Mouse (Mus musculus) v-Abl transformed pro-B cells (cell line): ENCODE results near the gene Sdhaf1.

Source experiments
- in situ Hi-C, 2 experiments: fragments of 400-800 bp; cut with MboI; formaldehyde crosslinking; loops; one replicate each; pipeline ENCODE4 v1.15.1; 2025; ENCODE audit not compliant: unreplicated experiment in 2 of 2

The Sdhaf1 gene

GRCm38 (mm10) chr7:30323795-30324194, at the start of gene Sdhaf1:
Gene Sdhaf1 (minus strand): TSS chr7:30323895.
- in situ Hi-C loops = no loop called here

GRCm38 (mm10) chr7:30367466-30367865, 43.8 kb upstream of the Sdhaf1 start:
- in situ Hi-C loops = no loop called here

- in situ Hi-C loops = no loop called here
Measured at GRCm38 (mm10) chr7:30363344-30363738, 39.6 kb upstream of the Sdhaf1 start.

DNA sequence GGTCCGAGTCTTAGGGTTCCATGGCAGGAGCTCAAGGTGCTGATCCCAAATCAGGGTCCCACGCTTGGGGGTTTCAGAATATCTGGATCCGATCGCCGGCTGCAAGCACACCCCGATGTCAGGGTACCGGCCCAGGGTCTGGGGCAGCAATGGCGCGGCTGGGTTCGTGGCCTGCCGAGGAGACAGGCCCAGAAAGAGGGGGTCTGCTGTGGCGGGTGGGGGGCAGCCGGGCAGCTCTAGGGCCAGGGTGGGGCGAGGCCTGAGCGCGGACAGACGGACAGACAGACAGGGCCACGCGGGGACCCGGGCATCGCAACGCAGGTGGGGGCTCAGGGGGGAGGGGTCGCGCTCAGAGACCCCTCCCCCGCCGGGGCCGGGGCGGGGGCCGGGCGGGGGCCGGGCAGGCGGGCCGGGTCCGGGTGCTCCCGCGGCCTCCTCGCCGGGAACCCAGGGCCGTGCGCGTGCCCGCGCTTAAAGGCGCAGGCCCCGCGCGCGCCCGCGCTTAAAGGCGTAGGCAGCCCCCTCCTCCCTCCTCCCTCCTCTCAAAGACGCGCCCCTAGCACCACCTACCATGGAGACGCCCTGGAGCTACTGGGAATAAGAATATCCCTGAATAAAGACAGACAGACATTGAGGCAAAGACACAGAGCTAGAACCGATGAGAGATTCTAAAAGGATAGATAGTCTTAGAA, 39.1 kb upstream of the Sdhaf1 start, which contains the start of gene Lrfn3:
Gene Lrfn3 (minus strand): TSS at position 121 of the 692 bp plus-strand sequence.
- in situ Hi-C loops = no loop called here

GRCm38 (mm10) chr7:30360028-30360427, 36.3 kb upstream of the Sdhaf1 start:
- in situ Hi-C loops = no loop called here

DNA sequence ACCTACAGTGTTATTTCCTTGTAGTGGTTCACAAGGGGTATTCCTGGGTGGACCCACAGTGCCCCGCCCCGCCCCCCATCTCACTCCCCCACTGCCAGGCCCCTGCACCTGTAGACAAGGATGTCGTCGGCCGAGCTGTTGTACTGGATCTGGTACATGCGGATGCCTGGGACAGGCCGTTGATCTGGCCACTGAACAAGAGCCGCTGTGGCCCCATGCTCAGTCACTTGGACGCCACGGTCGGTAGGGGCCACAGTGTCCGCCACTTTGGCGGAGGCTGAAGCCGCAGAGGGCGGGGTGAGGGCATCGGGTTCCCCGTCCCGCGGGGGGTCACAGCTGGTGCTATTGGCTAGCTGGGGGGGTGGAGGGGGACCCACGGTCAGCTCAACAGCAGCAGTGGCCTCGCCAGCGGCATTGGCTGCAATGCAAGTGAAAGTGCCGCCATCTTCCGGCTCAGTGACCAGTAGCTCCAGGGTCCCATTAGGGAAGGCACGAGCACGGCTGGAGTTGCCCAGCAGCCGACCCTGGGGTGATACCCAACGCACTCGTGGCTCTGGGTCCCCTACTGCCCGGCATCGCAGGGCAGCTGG, 35.7 kb upstream of the Sdhaf1 start:
- in situ Hi-C loops = no loop called here

DNA sequence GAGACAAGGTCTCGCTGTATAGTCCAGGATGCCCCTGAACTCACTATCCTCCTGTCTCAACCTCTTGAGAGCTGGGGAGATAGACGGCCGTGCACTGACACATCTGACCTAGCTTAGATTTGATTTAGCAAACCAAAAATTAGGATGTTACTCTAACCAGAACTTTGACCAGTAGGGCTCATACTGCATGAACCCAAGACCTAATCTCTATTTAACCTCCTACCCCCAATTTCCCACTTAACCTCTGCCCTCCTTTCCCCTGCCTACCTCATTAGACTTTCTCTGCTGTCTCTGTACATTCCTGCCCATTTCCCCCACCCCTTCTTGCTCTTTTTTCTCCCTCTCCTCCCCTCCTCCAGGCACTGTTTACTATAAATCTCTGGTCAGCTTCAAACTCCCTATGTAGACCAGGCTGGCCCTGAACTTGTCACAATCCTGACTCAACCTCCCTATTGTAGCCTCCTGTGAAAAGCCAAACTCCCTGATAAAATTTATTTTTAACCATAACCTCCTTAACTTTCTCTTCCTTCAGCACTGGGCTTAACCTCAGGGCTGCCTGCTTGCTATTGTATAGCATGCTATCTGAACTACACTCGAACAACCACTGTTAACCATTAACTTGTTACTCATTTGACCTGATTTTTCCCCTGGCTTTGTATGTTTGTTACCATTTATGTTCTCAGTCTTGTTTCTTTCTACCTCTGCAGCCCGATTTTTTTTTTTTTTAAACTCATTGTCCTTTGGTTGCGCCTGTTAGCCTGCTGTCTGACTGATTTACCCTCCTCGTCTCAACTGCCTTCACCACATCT, 34.9 kb upstream of the Sdhaf1 start:
- in situ Hi-C loops = no loop called here

DNA sequence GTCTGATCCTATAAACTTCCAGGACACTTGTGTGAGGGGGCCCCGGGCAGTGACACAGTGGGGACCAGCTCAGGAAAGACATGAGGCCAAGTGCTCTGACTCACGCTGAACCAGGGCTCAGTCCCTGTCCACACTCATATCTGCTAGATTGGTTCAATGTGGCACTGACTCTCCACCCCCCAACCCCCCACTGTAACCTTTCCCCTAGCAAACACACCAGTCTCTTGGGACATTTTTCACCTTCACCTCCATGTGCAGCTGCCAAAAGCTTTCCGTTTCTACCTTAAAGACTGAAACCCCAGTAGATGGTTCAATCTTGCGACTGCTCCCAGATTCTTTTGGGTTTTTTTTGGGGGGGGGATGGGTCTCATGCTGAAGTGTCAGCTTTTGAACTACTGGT, 30.4 kb upstream of the Sdhaf1 start:
- in situ Hi-C loops = loop anchor here in 1 of 2 experiments (5.0 kb wide), 1 partner anchor 52 kb away; no protein-coding TSS in a partner anchor

GRCm38 (mm10) chr7:30353279-30353822, 29.7 kb upstream of the Sdhaf1 start:
- in situ Hi-C loops = loop anchor here in 1 of 2 experiments (5.0 kb wide), 1 partner anchor 51 kb away; no protein-coding TSS in a partner anchor

GRCm38 (mm10) chr7:30347828-30348227, 24.1 kb upstream of the Sdhaf1 start:
- in situ Hi-C loops = loop anchor here (10.0 to 25.0 kb wide), 3 partner anchors 127 to 267 kb away; partner anchors contain the start of gene Upk1a (in 2 of the 2)

- in situ Hi-C loops = loop anchor here (10.0 to 25.0 kb wide), 3 partner anchors 128 to 268 kb away; partner anchors contain the start of gene Upk1a (in 2 of the 2)
Measured at GRCm38 (mm10) chr7:30346635-30347379, 23.1 kb upstream of the Sdhaf1 start.

DNA sequence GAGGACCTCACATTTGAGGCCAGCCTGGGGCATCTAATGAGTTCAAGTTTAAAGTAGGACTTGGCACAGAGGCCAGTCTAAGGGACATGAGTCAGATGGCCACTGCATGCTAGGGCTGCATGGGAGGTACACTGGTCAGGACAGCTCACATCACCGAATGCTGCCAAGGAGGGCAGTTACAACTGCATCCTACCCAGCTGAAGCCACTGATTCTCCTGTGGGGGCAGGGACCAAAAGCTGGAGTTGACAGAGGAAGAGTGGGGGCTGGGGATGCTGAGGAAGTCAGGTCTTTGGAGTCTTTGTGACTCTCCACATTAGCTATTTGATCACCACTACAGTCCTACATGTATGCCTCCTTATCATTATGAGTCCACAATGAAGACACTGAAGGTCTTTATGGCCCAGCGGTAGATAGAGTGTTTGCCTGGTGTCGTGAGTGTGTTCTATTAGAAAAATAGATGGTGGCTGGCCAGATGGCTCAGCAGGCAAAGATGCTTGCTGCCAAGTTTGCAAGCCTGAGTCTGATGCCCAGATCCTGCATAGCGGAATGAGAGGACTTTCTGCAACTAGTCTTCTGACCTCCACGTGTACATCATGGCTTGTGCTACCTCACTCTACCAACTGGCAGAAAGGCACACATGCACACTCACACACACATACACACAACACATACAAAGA, 15.9 kb upstream of the Sdhaf1 start:
- in situ Hi-C loops = loop anchor here (5.0 to 25.0 kb wide), 4 partner anchors 43 to 275 kb away; partner anchors contain the start of gene Upk1a (in 2 of the 2)

DNA sequence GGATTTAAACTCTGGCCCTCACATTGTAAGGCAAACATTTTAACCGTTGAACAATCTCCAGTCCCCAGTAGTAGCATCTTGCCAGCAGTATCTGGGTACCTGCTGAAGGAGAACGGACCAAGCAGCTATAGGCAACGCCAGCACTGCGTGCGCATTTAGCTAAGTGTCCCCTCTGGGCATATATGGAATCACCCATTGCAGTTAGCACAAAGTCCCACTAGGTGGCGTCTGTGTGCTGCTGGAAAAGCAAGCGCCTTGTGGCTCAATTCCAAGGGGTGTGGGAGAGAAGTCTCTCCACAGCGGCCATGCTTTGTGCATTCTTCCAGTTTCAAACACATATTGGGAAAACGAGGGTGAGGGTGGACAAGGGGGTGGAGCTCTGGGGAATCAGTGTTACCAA, 12.7 kb upstream of the Sdhaf1 start:
- in situ Hi-C loops = loop anchor here in 1 of 2 experiments (5.0 to 25.0 kb wide), 2 partner anchors 46 to 276 kb away; partner anchors contain the start of gene Upk1a

- in situ Hi-C loops = loop anchor here in 1 of 2 experiments (5.0 to 25.0 kb wide), 2 partner anchors 47 to 277 kb away; partner anchors contain the start of gene Upk1a
Measured at GRCm38 (mm10) chr7:30335688-30336087, 12.0 kb upstream of the Sdhaf1 start.

- in situ Hi-C loops = loop anchor here in 1 of 2 experiments (25.0 kb wide), 1 partner anchor 278 kb away; the partner anchor contains the start of gene Upk1a
Measured at GRCm38 (mm10) chr7:30334563-30334962, 10.9 kb upstream of the Sdhaf1 start.

DNA sequence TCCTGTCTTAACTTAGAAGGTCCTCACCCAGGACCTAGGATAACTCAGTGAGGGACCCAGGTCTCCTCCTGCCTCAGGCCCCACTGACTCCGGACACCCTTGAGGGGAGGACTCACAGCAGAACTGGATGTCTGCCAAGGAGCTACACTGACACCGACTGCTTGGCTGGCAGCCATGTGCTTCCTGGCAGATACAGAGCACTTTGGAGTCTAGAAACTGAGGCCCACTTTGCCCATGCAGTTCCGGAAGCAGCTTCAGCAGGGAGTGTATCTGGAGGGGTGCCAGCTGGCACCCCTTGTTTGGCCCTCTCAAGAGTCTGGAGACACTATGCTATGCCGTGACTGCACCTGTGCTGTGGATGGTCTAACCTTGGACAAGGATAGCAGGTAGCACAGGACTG, 9.7 kb upstream of the Sdhaf1 start:
- in situ Hi-C loops = loop anchor here in 1 of 2 experiments (25.0 kb wide), 1 partner anchor 279 kb away; the partner anchor contains the start of gene Upk1a

GRCm38 (mm10) chr7:30332622-30333259, 9.0 kb upstream of the Sdhaf1 start:
- in situ Hi-C loops = loop anchor here in 1 of 2 experiments (25.0 kb wide), 1 partner anchor 280 kb away; the partner anchor contains the start of gene Upk1a

GRCm38 (mm10) chr7:30331887-30332286, 8.2 kb upstream of the Sdhaf1 start:
- in situ Hi-C loops = loop anchor here in 1 of 2 experiments (25.0 kb wide), 1 partner anchor 280 kb away; the partner anchor contains the start of gene Upk1a
